Mouse (Mus musculus) heart, embryonic 16.5 days (tissue): ENCODE measurements at regions not wholly inside any gene's neighbourhood (a gene's known extent, or its start where the extent isn't known, plus 50 kb on each side); places are given as distances from the start of the nearest gene placed in this dataset.

Experiments used
- ATAC-seq: fragments of 200-750 bp; cut with Nextera tagmentation; replicated peaks from 2 replicates; pipeline ENCODE4 v1.8.0; 2017; ENCODE audit warnings: moderate number of reproducible peaks; ENCODE audit not compliant: insufficient read depth, low FRiP score; ENCODE audit errors: extremely low read depth
- H3K27ac ChIP-seq: fragments of 300-500 bp; sonication (generic); 2 replicates; pipeline ENCODE4 v1.5.1; 2014; ENCODE audit warnings: mild to moderate bottlenecking, low read length, control low read depth, moderate library complexity
- H3K27me3 ChIP-seq: fragments of 300-500 bp; sonication (generic); 2 replicates; pipeline ENCODE4 v1.6.1; 2014; ENCODE audit warnings: low read length, mixed read lengths; ENCODE audit not compliant: control insufficient read depth, insufficient read depth
- H3K36me3 ChIP-seq: fragments of 300-500 bp; sonication (generic); 2 replicates; pipeline ENCODE4 v1.6.1; 2014; ENCODE audit not compliant: control insufficient read depth, insufficient read depth
- H3K4me1 ChIP-seq: fragments of 300-500 bp; sonication (generic); 2 replicates; pipeline ENCODE4 v1.6.1; 2014; ENCODE audit warnings: low read length, mixed read lengths; ENCODE audit not compliant: control insufficient read depth, insufficient read depth
- H3K4me2 ChIP-seq: fragments of 300-500 bp; sonication (generic); 2 replicates; pipeline ENCODE4 v1.6.1; 2014; ENCODE audit warnings: low read depth, mild to moderate bottlenecking, control low read depth, low read length
- H3K4me3 ChIP-seq: fragments of 300-500 bp; sonication (generic); 2 replicates; pipeline ENCODE4 v1.5.1; 2014; ENCODE audit warnings: mild to moderate bottlenecking, control low read depth, low read length
- H3K9ac ChIP-seq: fragments of 300-500 bp; sonication (generic); 2 replicates; pipeline ENCODE4 v1.6.1; 2014; ENCODE audit warnings: low read length, control low read depth
- H3K9me3 ChIP-seq: fragments of 300-500 bp; sonication (generic); replicated peaks from 2 replicates; pipeline ENCODE4 v1.6.1; 2016; ENCODE audit warnings: low read length; ENCODE audit not compliant: control insufficient read depth
- WGBS: fragments of 180-500 bp; shearing (Covaris S2); extraction: QIAGEN DNeasy Blood & Tissue Kit; methylation state at CpG from one replicate; pipeline ENCODE4 v1.1.7; 2014; 5-methylcytosine and 5-hydroxymethylcytosine counted together

DNA sequence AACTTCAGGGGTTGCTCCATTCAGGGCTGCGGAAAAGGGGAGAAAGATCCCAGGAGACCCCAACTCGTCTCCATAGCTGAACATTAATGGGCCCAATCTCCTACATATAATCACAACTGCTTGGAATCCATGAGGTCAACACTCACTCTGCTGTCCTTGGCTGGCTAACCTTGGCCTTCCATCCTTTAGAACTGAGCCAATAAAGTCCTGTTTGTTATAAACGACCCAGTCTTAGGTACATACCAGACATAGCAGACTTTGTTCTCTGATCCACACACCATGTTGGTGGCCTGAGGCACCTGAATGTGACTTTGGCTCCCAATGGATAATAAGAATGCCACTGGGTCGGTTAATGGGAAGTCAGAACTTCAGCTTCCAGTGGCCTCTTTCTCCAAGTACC, 157.4 kb downstream of the Auh start:
- H3K36me3 ChIP-seq: no peaks in the 10 kb centered on the region
- no peaks in the 10 kb centered on the region for H3K27me3 ChIP-seq
- H3K27ac ChIP-seq: no peak overlapping the region
- peaks cover 5% of the 10 kb centered on the region; the same call in 1 of the 2 replicates for H3K4me1 ChIP-seq
- no peak overlapping the region for H3K4me3 ChIP-seq
- H3K9ac ChIP-seq: no peak overlapping the region
- H3K4me2 ChIP-seq: no peak overlapping the region
- WGBS: 76% methylated on average over 4 of the region's 4 CpGs
- no peak for ATAC-seq
- no peaks in the 10 kb centered on the region for H3K9me3 ChIP-seq

DNA sequence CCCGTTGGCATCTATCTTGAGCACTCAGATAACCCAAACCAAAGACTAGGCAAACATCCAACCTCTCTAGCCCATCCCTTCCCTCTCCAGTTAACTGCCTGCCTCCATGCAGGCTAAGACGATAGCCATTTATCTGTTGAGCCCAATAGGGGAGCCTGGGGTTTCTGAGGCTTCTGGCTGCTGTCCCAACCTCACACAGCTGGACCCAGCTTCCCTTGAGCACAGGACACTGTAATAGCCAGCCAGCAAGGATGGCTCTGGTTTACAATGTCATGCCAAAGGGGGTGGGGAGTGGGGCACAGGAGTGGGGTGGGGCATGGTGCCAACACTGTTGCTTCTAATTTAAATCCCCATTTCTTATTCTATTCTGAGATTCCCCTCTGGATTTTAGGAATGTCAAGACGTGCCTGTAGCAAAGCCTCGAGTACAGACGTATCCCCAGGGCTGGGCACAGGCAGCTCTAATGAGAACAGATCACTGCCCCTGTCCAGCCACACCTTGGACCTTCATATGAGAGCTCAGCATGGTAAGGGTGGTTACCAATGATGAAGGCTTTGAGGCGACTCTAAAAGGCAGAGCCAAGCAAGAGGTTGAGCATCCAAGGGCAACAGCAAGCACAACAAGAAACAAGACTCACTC, 152.0 kb downstream of the Auh start:
- no peaks in the 10 kb centered on the region for H3K9me3 ChIP-seq
- H3K4me1 ChIP-seq: peaks cover 23% of the 10 kb centered on the region
- H3K27ac ChIP-seq: peak overlapping the region; percentile 10; the same call in 1 of the 2 replicates
- 39% methylated on average over 6 of the region's 6 CpGs for WGBS
- H3K4me3 ChIP-seq: no peak overlapping the region
- peak; percentile 86 for ATAC-seq
- H3K27me3 ChIP-seq: no peaks in the 10 kb centered on the region
- no peak overlapping the region for H3K4me2 ChIP-seq
- no peaks in the 10 kb centered on the region for H3K36me3 ChIP-seq
- H3K9ac ChIP-seq: no peak overlapping the region

DNA sequence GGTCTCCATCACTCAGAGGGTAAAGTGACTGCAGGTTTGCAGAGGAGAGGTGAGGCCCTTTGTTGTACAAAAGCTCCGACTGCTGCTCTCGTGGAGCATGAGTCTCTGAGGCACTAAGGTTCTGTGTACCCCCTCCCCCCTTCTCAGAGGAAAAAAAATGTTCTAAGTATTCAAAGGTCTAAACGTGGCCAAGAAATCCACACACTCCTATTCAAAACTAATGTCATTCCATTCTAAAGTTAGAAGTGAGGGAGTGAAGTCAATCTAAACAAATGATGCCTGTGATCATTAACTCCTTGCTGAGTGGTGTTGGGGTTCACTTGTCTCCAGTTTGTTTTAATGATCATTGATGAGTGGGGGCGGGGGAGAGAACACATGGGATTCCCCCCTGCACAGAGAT, 150.6 kb downstream of the Auh start:
- Histone ChIP-seq H3K4me1 (peaks cover 23% of the 10 kb centered on the region), H3K4me3 (no peak overlapping the region), H3K27ac (no peak overlapping the region), H3K9ac (no peak overlapping the region), H3K36me3 (no peaks in the 10 kb centered on the region), H3K27me3 (no peaks in the 10 kb centered on the region), H3K9me3 (no peaks in the 10 kb centered on the region), H3K4me2 (no peak overlapping the region)
- 44% methylated on average over 4 of the region's 4 CpGs for WGBS
- no peak for ATAC-seq
